In the genomic region with DNA sequence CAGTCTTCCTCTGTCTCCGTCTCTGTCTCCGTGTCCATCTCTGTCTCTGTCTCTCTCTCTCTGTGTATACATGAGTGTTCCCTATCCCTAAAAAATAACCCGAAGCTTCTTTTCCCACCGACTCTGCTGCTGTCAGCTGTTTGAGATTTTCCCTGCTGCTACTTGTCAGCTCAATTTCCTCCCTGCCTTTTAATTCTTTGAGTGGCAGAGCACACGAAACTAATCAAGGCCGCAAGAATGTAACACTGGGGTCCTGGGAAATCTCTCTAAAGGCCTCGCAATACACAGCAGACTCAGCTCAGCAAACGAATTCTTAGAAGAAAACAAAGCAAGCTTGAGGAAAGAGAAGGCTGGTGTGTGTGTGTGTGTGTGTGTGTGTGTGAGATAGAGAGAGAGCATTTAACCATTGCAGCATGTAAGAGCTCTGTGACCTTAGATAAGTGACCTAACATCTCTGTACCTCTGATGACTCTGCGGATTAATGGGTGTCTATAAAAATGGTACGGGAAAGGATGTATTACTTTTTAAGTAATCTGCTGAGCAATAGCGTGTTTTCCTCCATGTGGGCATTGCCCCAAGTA, we compare ENCODE assay signal across 16 mouse cellular contexts. TPM values are rescaled to one million over a fixed set of nuclear protein-coding genes. Genes with fewer than 3 reads are reported as not detected.
DNase-seq lines count a peak whose midpoint lies in the region; ATAC-seq lines count a peak whose summit lies in the region.
"Had no signal": no experiment of that assay in that cellular context is flagged by ENCODE, and none has a peak within 500 bp of the region (broad histone marks: within the 10 kb centered on the region; RNA-seq: fewer than 3 reads in every experiment).

No protein-coding gene starts in this region.

- H3K9me3 ChIP-seq in midbrain, embryonic 10.5 days (replicated peaks) = no peaks in the 10 kb centered on the region
- no peaks in the 10 kb centered on the region for H3K9me3 ChIP-seq in midbrain, embryonic 16.5 days (replicated peaks; ENCODE audit: control insufficient read depth, low read length, poor library complexity, severe bottlenecking)
- no peaks in the 10 kb centered on the region for H3K9me3 ChIP-seq in forebrain, embryonic 12.5 days
- H3K9me3 ChIP-seq in hindbrain, embryonic 14.5 days (ENCODE audit: control insufficient read depth, low read length) = no peaks in the 10 kb centered on the region
- H3K9me3 ChIP-seq in midbrain, embryonic 14.5 days (ENCODE audit: control insufficient read depth, low read length) = no peaks in the 10 kb centered on the region
- H3K9me3 ChIP-seq: heart, embryonic 13.5 days had no signal

- H3K4me1 ChIP-seq in midbrain, embryonic 10.5 days = peaks cover 52% of the 10 kb centered on the region
- H3K4me1 ChIP-seq in midbrain, embryonic 16.5 days (ENCODE audit: control insufficient read depth, insufficient read depth, low read length) = peaks cover 17% of the 10 kb centered on the region
- H3K4me1 ChIP-seq in forebrain, embryonic 12.5 days = peaks cover 54% of the 10 kb centered on the region
- H3K4me1 ChIP-seq in hindbrain, embryonic 14.5 days (replicated peaks; ENCODE audit: control insufficient read depth, insufficient read depth, low read length) = peaks cover 25% of the 10 kb centered on the region; the same call in 1 of the 2 replicates
- H3K4me1 ChIP-seq in midbrain, embryonic 14.5 days (ENCODE audit: control insufficient read depth, insufficient read depth, low read length) = peaks cover 31% of the 10 kb centered on the region

- ATAC-seq in midbrain, embryonic 16.5 days = no peak
- ATAC-seq in forebrain, embryonic 12.5 days (ENCODE audit: low FRiP score) = no peak
- no peak for ATAC-seq in hindbrain, embryonic 14.5 days (ENCODE audit: low FRiP score)
- ATAC-seq in midbrain, embryonic 14.5 days (ENCODE audit: low FRiP score, low TSS enrichment) = no peak

- H3K4me2 ChIP-seq in midbrain, embryonic 16.5 days (ENCODE audit: low read length) = no peak overlapping the region
- H3K4me2 ChIP-seq in forebrain, embryonic 12.5 days = no peak overlapping the region
- no peak overlapping the region for H3K4me2 ChIP-seq in hindbrain, embryonic 14.5 days (replicated peaks)
- H3K4me2 ChIP-seq in midbrain, embryonic 14.5 days (ENCODE audit: low read length) = no peak overlapping the region
- H3K4me2 ChIP-seq: heart, embryonic 13.5 days had no signal

- no peak overlapping the region for H3K9ac ChIP-seq in midbrain, embryonic 16.5 days (ENCODE audit: low read depth, low read length)
- H3K9ac ChIP-seq in forebrain, embryonic 12.5 days = no peak overlapping the region
- no peak overlapping the region for H3K9ac ChIP-seq in hindbrain, embryonic 14.5 days
- no peak overlapping the region for H3K9ac ChIP-seq in midbrain, embryonic 14.5 days (replicated peaks; ENCODE audit: low read length)
- H3K9ac ChIP-seq: heart, embryonic 13.5 days had no signal

- 49% methylated on average over 11 of the region's 11 CpGs for WGBS in midbrain, embryonic 10.5 days
- WGBS in midbrain, embryonic 16.5 days = 24% methylated on average over 11 of the region's 11 CpGs
- 35% methylated on average over 11 of the region's 11 CpGs for WGBS in forebrain, embryonic 12.5 days
- WGBS in hindbrain, embryonic 14.5 days = 48% methylated on average over 11 of the region's 11 CpGs
- 24% methylated on average over 11 of the region's 11 CpGs for WGBS in midbrain, embryonic 14.5 days

- no peaks in the 10 kb centered on the region for H3K27me3 ChIP-seq in midbrain, embryonic 10.5 days (ENCODE audit: low read depth, poor library complexity, severe bottlenecking)
- no peaks in the 10 kb centered on the region for H3K27me3 ChIP-seq in midbrain, embryonic 16.5 days (ENCODE audit: control insufficient read depth, insufficient read depth, low read depth, low read length)
- H3K27me3 ChIP-seq in forebrain, embryonic 12.5 days = no peaks in the 10 kb centered on the region
- no peaks in the 10 kb centered on the region for H3K27me3 ChIP-seq in hindbrain, embryonic 14.5 days (ENCODE audit: control insufficient read depth, insufficient read depth, low read length)
- no peaks in the 10 kb centered on the region for H3K27me3 ChIP-seq in midbrain, embryonic 14.5 days (ENCODE audit: control insufficient read depth, insufficient read depth, low read length)
- H3K27me3 ChIP-seq: heart, embryonic 13.5 days had no signal

- no peaks in the 10 kb centered on the region for H3K36me3 ChIP-seq in midbrain, embryonic 10.5 days
- no peaks in the 10 kb centered on the region for H3K36me3 ChIP-seq in midbrain, embryonic 16.5 days (ENCODE audit: control insufficient read depth, insufficient read depth, low read length)
- no peaks in the 10 kb centered on the region for H3K36me3 ChIP-seq in forebrain, embryonic 12.5 days (replicated peaks)
- no peaks in the 10 kb centered on the region for H3K36me3 ChIP-seq in hindbrain, embryonic 14.5 days (replicated peaks; ENCODE audit: control insufficient read depth, insufficient read depth)
- no peaks in the 10 kb centered on the region for H3K36me3 ChIP-seq in midbrain, embryonic 14.5 days (ENCODE audit: control insufficient read depth, insufficient read depth, low read length)
- H3K36me3 ChIP-seq: heart, embryonic 13.5 days had no signal

- DNase-seq in midbrain, embryonic 10.5 days (ENCODE audit: low spot score) = peak; percentile 30
- no peak for DNase-seq in hindbrain, embryonic 14.5 days (ENCODE audit: low spot score)
- DNase-seq in midbrain, embryonic 14.5 days = peak; percentile 62
- DNase-seq in urinary bladder, postnatal 10 days (ENCODE audit: low spot score) = no peak
- no peak for DNase-seq in thymus, postnatal 4 days
- DNase-seq in layer of hippocampus, adult 9-11 months = no peak
- DNase-seq: kidney, adult 8-10 months; lung, adult 18-20 months; lung, postnatal 4 days; right cerebral cortex, postnatal 25 days had no signal

- H3K27ac ChIP-seq in midbrain, embryonic 10.5 days (replicated peaks) = peak overlapping the region; percentile 81
- H3K27ac ChIP-seq in midbrain, embryonic 16.5 days (ENCODE audit: low read length) = no peak overlapping the region; the same call in 1 of the 2 replicates
- peak overlapping the region; percentile 74 for H3K27ac ChIP-seq in forebrain, embryonic 12.5 days
- peak overlapping the region; percentile 28 for H3K27ac ChIP-seq in hindbrain, embryonic 14.5 days
- peak overlapping the region; percentile 57; the same call in 1 of the 2 replicates for H3K27ac ChIP-seq in midbrain, embryonic 14.5 days (replicated peaks; ENCODE audit: low read depth, low read length)
- H3K27ac ChIP-seq: heart, embryonic 13.5 days had no signal

- H3K4me3 ChIP-seq in midbrain, embryonic 10.5 days = no peak overlapping the region
- no peak overlapping the region for H3K4me3 ChIP-seq in midbrain, embryonic 16.5 days (ENCODE audit: low read depth, low read length)
- H3K4me3 ChIP-seq in forebrain, embryonic 12.5 days (replicated peaks) = no peak overlapping the region
- no peak overlapping the region for H3K4me3 ChIP-seq in hindbrain, embryonic 14.5 days (replicated peaks; ENCODE audit: low read length)
- no peak overlapping the region for H3K4me3 ChIP-seq in midbrain, embryonic 14.5 days (replicated peaks; ENCODE audit: low read depth, low read length)
- H3K4me3 ChIP-seq: heart, embryonic 13.5 days; layer of hippocampus, adult 2 months had no signal

RNA-seq across cellular contexts. Expression of a gene that starts 15.0 kb away (rescaled TPM):
- 0.06 and 0.07 TPM in 2 replicates for polyA plus RNA-seq in midbrain, embryonic 10.5 days (2016; fragmentation: Nextera tagmentation; extraction: Ambion mirVana)
- 0.08 TPM in 1 of 2 replicates, not detected in the other for polyA plus RNA-seq in midbrain, embryonic 16.5 days (2015; fragmentation: Nextera tagmentation; extraction: Ambion mirVana)
- 0.06 TPM in 1 of 2 replicates, not detected in the other for polyA plus RNA-seq in forebrain, embryonic 12.5 days (2016; fragmentation: Nextera tagmentation; extraction: Ambion mirVana)
- not detected in 2 replicates for polyA plus RNA-seq in hindbrain, embryonic 14.5 days (2014; fragmentation: Nextera tagmentation; extraction: Ambion mirVana)
- polyA plus RNA-seq in midbrain, embryonic 14.5 days (2014; fragmentation: Nextera tagmentation; extraction: Ambion mirVana) = 0.08 TPM in 1 of 2 replicates, not detected in the other
- polyA plus RNA-seq: cortical plate, adult 2 months; heart, embryonic 13.5 days; thymus, postnatal 0 days had no signal

RNA-seq across cellular contexts. Expression of a gene that starts 27.2 kb away (rescaled TPM):
- polyA plus RNA-seq in midbrain, embryonic 10.5 days (2016; fragmentation: Nextera tagmentation; extraction: Ambion mirVana) = 19.9 and 23.1 TPM in 2 replicates
- 9.5 and 9.7 TPM in 2 replicates for polyA plus RNA-seq in midbrain, embryonic 16.5 days (2015; fragmentation: Nextera tagmentation; extraction: Ambion mirVana)
- 22.9 and 24.0 TPM in 2 replicates for polyA plus RNA-seq in forebrain, embryonic 12.5 days (2016; fragmentation: Nextera tagmentation; extraction: Ambion mirVana)
- 12.4 and 12.5 TPM in 2 replicates for polyA plus RNA-seq in hindbrain, embryonic 14.5 days (2014; fragmentation: Nextera tagmentation; extraction: Ambion mirVana)
- 11.7 and 15.7 TPM in 2 replicates for polyA plus RNA-seq in midbrain, embryonic 14.5 days (2014; fragmentation: Nextera tagmentation; extraction: Ambion mirVana)

RNA-seq across cellular contexts. Expression of a gene that starts 46.7 kb away (rescaled TPM):
- 6.0 and 7.2 TPM in 2 replicates for polyA plus RNA-seq in midbrain, embryonic 10.5 days (2016; fragmentation: Nextera tagmentation; extraction: Ambion mirVana)
- polyA plus RNA-seq in midbrain, embryonic 16.5 days (2015; fragmentation: Nextera tagmentation; extraction: Ambion mirVana) = 7.3 and 9.1 TPM in 2 replicates
- polyA plus RNA-seq in forebrain, embryonic 12.5 days (2016; fragmentation: Nextera tagmentation; extraction: Ambion mirVana) = 6.8 and 6.9 TPM in 2 replicates
- polyA plus RNA-seq in hindbrain, embryonic 14.5 days (2014; fragmentation: Nextera tagmentation; extraction: Ambion mirVana) = 6.2 and 6.3 TPM in 2 replicates
- polyA plus RNA-seq in midbrain, embryonic 14.5 days (2014; fragmentation: Nextera tagmentation; extraction: Ambion mirVana) = 8.4 and 10.8 TPM in 2 replicates
- polyA plus RNA-seq: thymus, postnatal 0 days had no signal

RNA-seq across cellular contexts. Expression of a gene that starts 57.8 kb away (rescaled TPM):
- polyA plus RNA-seq in midbrain, embryonic 10.5 days (2016; fragmentation: Nextera tagmentation; extraction: Ambion mirVana) = 0.48 and 1.3 TPM in 2 replicates
- polyA plus RNA-seq in midbrain, embryonic 16.5 days (2015; fragmentation: Nextera tagmentation; extraction: Ambion mirVana) = 8.4 and 10.6 TPM in 2 replicates
- polyA plus RNA-seq in forebrain, embryonic 12.5 days (2016; fragmentation: Nextera tagmentation; extraction: Ambion mirVana) = 2.1 and 3.3 TPM in 2 replicates
- 5.9 and 7.5 TPM in 2 replicates for polyA plus RNA-seq in hindbrain, embryonic 14.5 days (2014; fragmentation: Nextera tagmentation; extraction: Ambion mirVana)
- 3.9 and 5.5 TPM in 2 replicates for polyA plus RNA-seq in midbrain, embryonic 14.5 days (2014; fragmentation: Nextera tagmentation; extraction: Ambion mirVana)

Comparison
In these comparisons a context has a peak if more than half of its experiments do, and no peak if none do; other contexts are left out.
1. DNase-seq: peak in midbrain, embryonic 10.5 days (single experiment) and midbrain, embryonic 14.5 days (single experiment); none in hindbrain, embryonic 14.5 days (single experiment), urinary bladder, postnatal 10 days (single experiment), thymus, postnatal 4 days (single experiment) and layer of hippocampus, adult 9-11 months (single experiment).